Mouse (Mus musculus): Measurements from ENCODE around the gene Cdx4. TPM values are rescaled to one million over a fixed set of nuclear protein-coding genes. Genes with fewer than 3 reads are reported as not detected.
A peak's percentile ranks its signal among the peaks of the same experiment; 100 is the strongest.

The Cdx4 gene
- total RNA-seq, 2 experiments from 2014 or later, result not detected

DNA sequence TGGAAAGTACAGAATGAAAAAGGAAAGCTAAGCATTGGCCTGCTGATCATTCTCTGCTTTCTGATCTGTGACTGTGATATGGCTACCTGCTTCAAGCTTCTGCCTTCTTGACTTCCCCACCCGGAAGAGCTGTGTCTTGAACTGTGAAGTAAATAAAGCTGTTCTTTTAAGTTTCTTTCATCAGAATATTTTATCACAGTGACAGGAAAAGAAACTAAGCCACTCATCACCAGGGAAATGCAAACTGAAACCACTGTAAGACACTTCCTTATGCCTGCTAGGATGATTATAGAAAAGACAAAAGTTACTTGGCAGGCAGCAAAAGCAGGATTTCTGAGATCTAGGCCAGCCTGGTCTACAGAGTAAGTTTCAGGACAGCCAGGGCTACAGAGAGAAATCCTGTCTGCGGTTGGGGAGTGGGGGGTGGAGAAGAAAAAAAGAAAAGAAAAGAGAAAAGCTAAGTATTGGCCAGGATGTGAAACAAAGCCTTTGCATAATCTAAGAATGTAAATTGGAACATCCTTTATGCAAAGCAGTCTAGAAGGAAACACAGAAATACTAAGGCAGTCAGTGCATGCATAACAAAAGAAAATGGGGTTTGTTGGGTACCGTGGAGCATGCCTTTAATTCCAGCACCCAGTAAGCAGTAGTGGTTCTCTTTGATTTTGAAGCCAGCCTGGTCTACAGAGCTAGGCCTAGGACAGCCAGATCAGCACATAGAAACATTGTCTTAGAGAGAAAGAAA, 20.3 kb downstream of the Cdx4 start:
- Histone ChIP-seq H3K27ac (no peak overlapping the region), H3K4me3 (no peak overlapping the region)
- no peak for DNase-seq (ENCODE audit: low spot score in 2 of 2)
- TF ChIP-seq CTCF (conservative IDR thresholded peaks at IDR 0.05), result no peak

DNA sequence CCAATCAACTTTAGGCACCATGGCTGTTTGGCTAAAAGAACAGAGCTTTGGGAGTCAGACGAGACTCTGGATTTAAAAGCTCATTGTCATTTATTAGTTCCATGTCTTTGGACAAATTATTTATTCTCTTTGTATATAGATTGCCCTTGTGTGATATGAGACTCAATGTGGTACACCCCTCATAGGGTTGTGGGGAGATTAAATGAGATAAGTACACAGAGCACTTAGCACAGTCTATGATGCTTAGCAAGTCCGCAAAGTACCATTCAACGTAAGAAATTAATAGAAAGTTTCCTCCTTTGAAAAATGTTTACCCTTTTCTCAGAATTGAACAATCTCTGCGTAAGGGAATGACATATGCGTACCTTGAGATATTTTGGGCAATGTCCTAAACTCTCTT, 34.6 kb downstream of the Cdx4 start:
- Histone ChIP-seq H3K27ac (peak overlapping the region; percentile 90), H3K4me3 (peak overlapping the region; percentile 65)
- no peak for DNase-seq (ENCODE audit: low spot score in 2 of 2)
- TF ChIP-seq CTCF (conservative IDR thresholded peaks at IDR 0.05), result no peak

DNA sequence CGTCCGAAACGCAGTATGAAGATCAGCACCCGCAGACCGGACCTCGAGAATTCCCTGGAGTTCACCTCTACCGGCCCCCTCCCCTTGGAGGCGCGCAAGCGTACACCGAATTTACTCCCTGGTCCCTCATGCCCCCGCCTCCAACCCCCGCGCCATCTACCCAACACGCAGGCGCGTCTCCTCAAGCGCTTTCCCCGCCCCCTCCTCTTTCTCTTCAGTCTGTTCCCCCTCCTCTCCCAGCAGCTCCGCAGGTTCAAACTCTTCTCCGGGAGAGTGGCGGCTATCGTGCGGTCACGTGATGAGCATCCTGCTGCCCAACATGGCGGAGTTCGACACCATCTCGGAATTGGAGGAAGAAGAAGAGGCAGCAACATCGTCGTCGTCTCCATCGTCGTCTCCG, 35.1 kb downstream of the Cdx4 start, which contains the start of gene Chic1:
Gene Chic1, plus strand, starts transcription at position 190 of the 400 bp plus-strand sequence.
- peak within 1 kb of the TSS; percentile 90 for H3K27ac ChIP-seq
- DNase-seq (ENCODE audit: low spot score in 2 of 2), result peak; percentile 76 to 87
- TF ChIP-seq CTCF (conservative IDR thresholded peaks at IDR 0.05), result no peak
- H3K4me3 ChIP-seq, result peak within 1 kb of the TSS; percentile 65

- peak overlapping the region; percentile 65 for H3K4me3 ChIP-seq
- peak overlapping the region; percentile 90 for H3K27ac ChIP-seq
- DNase-seq (ENCODE audit: low spot score in 2 of 2), result peak in 1 of 2 experiments; percentile 9
- TF ChIP-seq CTCF (conservative IDR thresholded peaks at IDR 0.05), result no peak
Measured at GRCm38 (mm10) chrX:103356761-103357236, 35.6 kb downstream of the Cdx4 start.

DNA sequence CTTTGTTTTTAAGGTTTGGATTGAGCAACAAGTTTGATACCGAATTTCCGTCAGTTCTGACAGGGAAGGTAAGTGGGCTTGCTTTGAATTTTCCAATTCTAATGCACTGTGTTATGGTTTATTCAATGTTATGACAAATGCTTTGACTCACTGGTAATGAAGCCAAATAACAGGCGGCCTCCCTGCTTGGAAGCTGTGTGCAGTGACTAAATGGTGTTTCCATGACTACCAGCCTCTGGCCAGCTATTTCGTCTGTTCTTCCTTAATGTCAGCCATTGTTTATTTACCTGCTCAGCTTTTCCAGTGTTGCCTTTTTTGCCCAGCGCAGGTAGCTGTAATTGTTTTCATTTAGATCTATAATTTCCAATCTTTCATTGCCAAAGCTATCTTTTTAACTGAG, 45.0 kb downstream of the Cdx4 start:
- H3K27ac ChIP-seq, result no peak overlapping the region; the same call in 1 of the 2 replicates
- no peak overlapping the region for H3K4me3 ChIP-seq
- DNase-seq (ENCODE audit: low spot score in 2 of 2), result peak; percentile 19 to 21
- TF ChIP-seq CTCF (conservative IDR thresholded peaks at IDR 0.05), result no peak

GRCm38 (mm10) chrX:103368650-103369049, 47.5 kb downstream of the Cdx4 start:
- TF ChIP-seq CTCF (conservative IDR thresholded peaks at IDR 0.05), result no peak
- no peak for DNase-seq (ENCODE audit: low spot score in 2 of 2)
- Histone ChIP-seq H3K27ac (no peak overlapping the region), H3K4me3 (no peak overlapping the region)

DNA sequence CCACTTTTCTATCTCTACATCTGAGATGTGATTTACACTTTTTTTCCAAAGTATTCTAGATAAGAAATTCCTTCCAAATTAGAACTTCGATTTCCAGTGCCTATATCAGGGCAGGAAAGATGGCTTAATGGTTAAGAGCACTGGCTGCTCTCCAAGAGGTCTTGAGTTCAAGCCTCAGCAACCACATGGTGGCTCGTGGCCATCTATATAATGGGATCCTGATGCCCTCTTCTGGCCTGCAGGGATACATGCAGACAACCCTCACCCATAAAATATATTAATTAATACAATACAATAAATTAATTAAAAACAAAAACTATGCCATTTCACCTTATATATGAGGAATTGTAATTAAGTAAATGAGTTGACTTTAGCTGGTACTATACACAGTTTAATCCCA, 50.0 kb downstream of the Cdx4 start:
- H3K4me3 ChIP-seq, result no peak overlapping the region
- no peak for TF ChIP-seq CTCF (conservative IDR thresholded peaks at IDR 0.05)
- no peak for DNase-seq (ENCODE audit: low spot score in 2 of 2)
- H3K27ac ChIP-seq, result no peak overlapping the region

- no peak overlapping the region for H3K4me3 ChIP-seq
- DNase-seq (ENCODE audit: low spot score in 2 of 2), result peak in 1 of 2 experiments; percentile 10
- TF ChIP-seq CTCF (conservative IDR thresholded peaks at IDR 0.05), result peak; percentile 69
- no peak overlapping the region for H3K27ac ChIP-seq
Measured at GRCm38 (mm10) chrX:103371627-103372026, 50.4 kb downstream of the Cdx4 start.

- no peak overlapping the region for H3K27ac ChIP-seq
- H3K4me3 ChIP-seq, result no peak overlapping the region
- DNase-seq (ENCODE audit: low spot score in 2 of 2), result no peak
- TF ChIP-seq CTCF (conservative IDR thresholded peaks at IDR 0.05), result peak; percentile 74
Measured at GRCm38 (mm10) chrX:103374250-103374649, 53.1 kb downstream of the Cdx4 start.

Other genes starting within 250 kb of the Cdx4 start
- gene Nap1l2, start 134.8 kb upstream of the Cdx4 start, total RNA-seq (2021), result 10 to 100 TPM; 74.2 to 84.0 TPM
- 10 to 100 TPM; 20.1 to 21.6 TPM for gene Chic1, start 35.1 kb downstream of the Cdx4 start, total RNA-seq (2021)
- not detected for gene Tsx, start 93.1 kb downstream of the Cdx4 start, total RNA-seq (2021)
- gene Gm26992, start 100.6 kb downstream of the Cdx4 start, total RNA-seq (2021), result not detected